Mouse (Mus musculus) midbrain, embryonic 11.5 days (tissue): ENCODE measurements around the gene Olfr611. TPM values are rescaled to one million over a fixed set of nuclear protein-coding genes. Genes with fewer than 3 reads are reported as not detected.
"Not testable (repeated sequence)": the region's sequence is repeated elsewhere in the genome, so short reads cannot be mapped to it uniquely, and the experiment has no call there.

Source experiments
- ATAC-seq: fragments of 200-750 bp; cut with Nextera tagmentation; 2 replicates; pipeline ENCODE4 v1.8.0; 2017; ENCODE audit warnings: moderate TSS enrichment, moderate library complexity; ENCODE audit not compliant: low FRiP score
- DNase-seq: peaks from one replicate; pipeline ENCODE4 v3.0.0; 2015; ENCODE audit warnings: low spot score; ENCODE audit errors: missing footprints
- H3K27ac ChIP-seq: fragments of 300-500 bp; sonication (generic); 2 replicates; pipeline ENCODE4 v1.5.1; 2014; ENCODE audit warnings: low read depth, low read length
- H3K27me3 ChIP-seq: fragments of 300-500 bp; sonication (generic); 2 replicates; pipeline ENCODE4 v1.6.1; 2014; ENCODE audit warnings: mild to moderate bottlenecking, low read length, moderate library complexity, mixed read lengths; ENCODE audit not compliant: control insufficient read depth, insufficient read depth
- H3K36me3 ChIP-seq: fragments of 300-500 bp; sonication (generic); 2 replicates; pipeline ENCODE4 v1.6.1; 2014; ENCODE audit warnings: mild to moderate bottlenecking, low read length, moderate library complexity, mixed read lengths; ENCODE audit not compliant: control insufficient read depth, insufficient read depth
- H3K4me1 ChIP-seq: fragments of 300-500 bp; sonication (generic); 2 replicates; pipeline ENCODE4 v1.6.1; 2014; ENCODE audit warnings: low read length; ENCODE audit not compliant: control insufficient read depth, insufficient read depth
- H3K4me2 ChIP-seq: fragments of 300-500 bp; sonication (generic); 2 replicates; pipeline ENCODE4 v1.6.1; 2014; ENCODE audit warnings: mild to moderate bottlenecking, moderate library complexity
- H3K4me3 ChIP-seq: fragments of 300-500 bp; sonication (generic); 2 replicates; pipeline ENCODE4 v1.5.1; 2014; ENCODE audit warnings: low read depth, low read length
- H3K9ac ChIP-seq: fragments of 300-500 bp; sonication (generic); 2 replicates; pipeline ENCODE4 v1.6.1; 2014; ENCODE audit warnings: low read length
- H3K9me3 ChIP-seq: fragments of 300-500 bp; sonication (generic); 2 replicates; pipeline ENCODE4 v1.6.1; 2016; ENCODE audit warnings: low read length; ENCODE audit not compliant: control insufficient read depth
- WGBS: fragments of 180-500 bp; shearing (Covaris S2); extraction: QIAGEN DNeasy Blood & Tissue Kit; methylation state at CpG from one replicate; pipeline ENCODE4 v1.1.7; 2014; 5-methylcytosine and 5-hydroxymethylcytosine counted together
- polyA plus RNA-seq: library from polyadenylated mRNA; unstranded; fragments of >200 nt; fragmentation: Nextera tagmentation; extraction: Ambion mirVana; gene quantifications from 2 replicates; pipeline ENCODE4 v1.2.1, GENCODE M21; 2014

The Olfr611 gene
- not detected in 2 replicates for polyA plus RNA-seq

DNA sequence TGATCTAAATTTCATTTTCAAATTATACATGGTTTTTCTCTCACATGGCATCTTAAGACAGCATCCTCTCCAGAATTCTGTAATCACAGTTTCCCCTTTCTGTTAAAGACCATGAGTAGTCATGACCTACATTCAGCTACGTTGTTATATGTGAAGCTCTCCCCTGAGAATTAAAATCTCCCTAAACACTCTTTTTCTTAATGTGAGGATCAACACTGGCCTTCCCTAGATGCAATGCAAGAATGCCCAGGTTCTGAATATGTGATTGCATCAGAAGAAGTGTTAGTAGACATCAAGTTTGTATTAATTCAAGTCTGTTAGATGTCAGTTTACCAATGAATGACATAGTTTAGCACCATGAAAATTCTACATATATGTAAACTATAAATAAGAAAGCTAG lies at the start of gene Olfr611:
Olfr611 (minus strand) TSS at position 101 of the 400 bp plus-strand sequence.
- H3K27ac ChIP-seq, H3K9ac ChIP-seq, H3K36me3 ChIP-seq, H3K4me2 ChIP-seq, H3K4me3 ChIP-seq, DNase-seq, H3K27me3 ChIP-seq, H3K4me1 ChIP-seq, H3K9me3 ChIP-seq, ATAC-seq: not testable (repeated sequence)
- WGBS, result 61% methylated on average over 1 of the region's 1 CpGs

DNA sequence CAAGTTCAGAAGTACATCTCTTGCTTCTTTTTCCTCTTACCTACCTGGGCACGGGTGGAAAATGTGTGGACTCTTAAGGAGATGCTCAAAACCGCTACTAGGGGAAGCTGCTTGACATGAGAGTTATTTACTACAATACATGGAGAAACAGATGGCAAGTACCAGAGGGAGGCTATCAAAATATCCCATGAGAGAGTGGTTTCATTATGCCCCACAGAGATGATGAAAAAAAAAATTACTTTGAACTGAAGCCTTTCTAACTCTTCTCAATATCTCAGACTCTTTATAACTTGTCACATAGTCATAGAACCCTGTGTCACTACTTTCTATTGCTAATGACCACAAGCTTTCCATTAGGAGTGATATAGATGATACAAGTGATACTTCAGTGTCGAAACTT lies 48.4 kb upstream of the Olfr611 start, which contains the start of gene Olfr616:
Olfr616 (minus strand) TSS at position 101 of the 400 bp plus-strand sequence.
- Histone ChIP-seq H3K4me1 (no peaks in the 10 kb centered on the region), H3K27me3 (no peaks in the 10 kb centered on the region), H3K4me2 (no peak within 1 kb of the TSS), H3K36me3 (no peaks in the 10 kb centered on the region), H3K9me3 (no peaks in the 10 kb centered on the region), H3K4me3 (no peak within 1 kb of the TSS), H3K9ac (no peak within 1 kb of the TSS), H3K27ac (no peak within 1 kb of the TSS)
- WGBS, result 85% methylated on average over 3 of the region's 3 CpGs
- no peak for DNase-seq
- no peak for ATAC-seq

DNA sequence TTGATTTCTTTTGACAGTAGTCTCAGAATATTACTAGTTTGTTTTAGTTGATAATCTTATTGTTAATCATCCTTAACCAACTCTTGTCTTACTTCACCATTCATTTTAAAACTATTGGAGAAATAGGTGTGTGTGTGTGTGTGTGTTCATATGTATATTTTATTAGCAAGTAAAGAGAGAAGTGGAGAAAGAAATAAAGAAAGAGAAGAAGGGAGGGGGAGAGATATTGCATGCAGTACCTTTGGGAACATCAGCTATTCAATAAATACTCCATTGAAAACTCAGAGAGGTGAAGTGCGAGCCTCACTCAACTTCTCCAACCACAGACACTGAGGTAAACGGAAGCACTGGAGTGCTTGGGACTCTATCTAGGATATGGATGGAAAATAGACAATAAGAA lies 35.1 kb upstream of the Olfr611 start, which contains the start of gene Olfr615:
Olfr615 (plus strand) TSS at position 301 of the 400 bp plus-strand sequence.
- Histone ChIP-seq H3K27me3 (no peaks in the 10 kb centered on the region), H3K4me3 (no peak within 1 kb of the TSS), H3K4me2 (no peak within 1 kb of the TSS), H3K4me1 (no peaks in the 10 kb centered on the region), H3K27ac (no peak within 1 kb of the TSS), H3K9me3 (no peaks in the 10 kb centered on the region), H3K36me3 (no peaks in the 10 kb centered on the region), H3K9ac (no peak within 1 kb of the TSS)
- 87% methylated on average over 2 of the region's 2 CpGs for WGBS
- DNase-seq, result no peak
- no peak for ATAC-seq

DNA sequence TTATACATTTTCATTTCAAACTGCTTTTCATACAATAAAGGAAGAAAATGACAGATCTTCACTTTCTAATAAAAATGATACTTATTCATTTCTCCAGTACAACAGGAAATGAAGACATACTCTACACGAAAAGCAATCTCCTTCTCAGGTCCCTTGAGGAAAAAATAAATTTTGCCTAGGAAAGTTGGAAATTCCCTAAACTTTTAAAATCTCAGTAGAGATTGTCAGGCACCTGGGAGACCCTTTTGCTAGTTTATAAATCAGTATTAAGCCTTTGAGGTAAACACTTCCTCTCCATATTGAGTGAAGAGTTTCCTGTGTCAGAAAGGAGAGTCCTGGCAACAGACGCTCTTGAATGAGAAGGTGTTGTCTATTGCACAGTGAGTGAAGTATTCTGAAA lies 27.1 kb upstream of the Olfr611 start, which contains the start of gene Olfr613:
Olfr613 (plus strand) TSS at position 301 of the 400 bp plus-strand sequence.
- no peak for DNase-seq
- H3K4me1 ChIP-seq, result no peaks in the 10 kb centered on the region
- no peaks in the 10 kb centered on the region for H3K27me3 ChIP-seq
- no peak within 1 kb of the TSS for H3K27ac ChIP-seq
- no peaks in the 10 kb centered on the region for H3K9me3 ChIP-seq
- H3K4me3 ChIP-seq, result no peak within 1 kb of the TSS
- ATAC-seq, result no peak
- no peak within 1 kb of the TSS for H3K9ac ChIP-seq
- no peaks in the 10 kb centered on the region for H3K36me3 ChIP-seq
- WGBS, result 84% methylated on average over 2 of the region's 2 CpGs
- no peak within 1 kb of the TSS for H3K4me2 ChIP-seq

DNA sequence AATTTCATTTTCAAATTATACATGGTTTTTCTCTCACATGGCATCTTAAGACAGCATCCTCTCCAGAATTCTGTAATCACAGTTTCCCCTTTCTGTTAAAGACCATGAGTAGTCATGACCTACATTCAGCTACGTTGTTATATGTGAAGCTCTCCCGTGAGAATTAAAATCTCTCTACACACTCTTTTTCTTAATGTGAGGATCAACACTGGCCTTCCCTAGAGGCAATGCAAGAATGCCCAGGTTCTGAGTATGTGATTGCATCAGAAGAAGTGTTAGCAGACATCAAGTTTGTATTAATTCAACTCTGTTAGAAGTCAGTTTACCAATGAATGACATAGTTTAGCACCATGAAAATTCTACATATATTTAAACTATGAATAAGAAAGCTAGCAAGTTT lies 22.0 kb upstream of the Olfr611 start, which contains the start of gene Olfr612:
Olfr612 (minus strand) TSS at position 101 of the 400 bp plus-strand sequence.
- H3K36me3 ChIP-seq, H3K9me3 ChIP-seq, H3K4me2 ChIP-seq, DNase-seq, H3K27ac ChIP-seq, H3K4me3 ChIP-seq, ATAC-seq, H3K9ac ChIP-seq, H3K4me1 ChIP-seq, H3K27me3 ChIP-seq: not testable (repeated sequence)
- WGBS, result 84% methylated on average over 2 of the region's 2 CpGs

DNA sequence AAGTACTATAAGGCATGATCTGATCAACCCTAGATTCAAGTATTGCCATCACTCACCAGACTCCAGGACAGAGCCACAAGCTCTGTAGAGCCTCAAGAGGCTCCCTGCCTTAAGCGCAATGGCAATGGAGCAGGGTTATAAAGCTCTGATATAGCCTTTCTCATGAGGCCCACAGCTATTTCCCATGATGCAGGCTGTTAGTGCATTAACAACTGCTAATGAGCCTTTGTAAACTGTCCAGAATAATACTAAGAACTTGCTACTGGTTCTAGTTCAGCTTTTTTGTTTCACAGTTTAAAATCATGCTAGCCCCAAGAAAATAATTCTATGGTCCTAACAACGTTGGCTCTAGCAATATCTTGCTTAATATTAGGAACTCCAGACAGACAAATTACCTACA lies 8.6 kb downstream of the Olfr611 start, which contains the start of gene Olfr610:
Olfr610 (minus strand) TSS at position 101 of the 400 bp plus-strand sequence.
- H3K27me3 ChIP-seq, result no peaks in the 10 kb centered on the region
- H3K4me3 ChIP-seq, result no peak within 1 kb of the TSS
- 90% methylated on average over 2 of the region's 2 CpGs for WGBS
- H3K9ac ChIP-seq, result no peak within 1 kb of the TSS
- H3K4me2 ChIP-seq, result no peak within 1 kb of the TSS
- H3K36me3 ChIP-seq, result no peaks in the 10 kb centered on the region
- no peak within 1 kb of the TSS for H3K27ac ChIP-seq
- ATAC-seq, result no peak
- no peaks in the 10 kb centered on the region for H3K9me3 ChIP-seq
- H3K4me1 ChIP-seq, result no peaks in the 10 kb centered on the region
- no peak for DNase-seq

DNA sequence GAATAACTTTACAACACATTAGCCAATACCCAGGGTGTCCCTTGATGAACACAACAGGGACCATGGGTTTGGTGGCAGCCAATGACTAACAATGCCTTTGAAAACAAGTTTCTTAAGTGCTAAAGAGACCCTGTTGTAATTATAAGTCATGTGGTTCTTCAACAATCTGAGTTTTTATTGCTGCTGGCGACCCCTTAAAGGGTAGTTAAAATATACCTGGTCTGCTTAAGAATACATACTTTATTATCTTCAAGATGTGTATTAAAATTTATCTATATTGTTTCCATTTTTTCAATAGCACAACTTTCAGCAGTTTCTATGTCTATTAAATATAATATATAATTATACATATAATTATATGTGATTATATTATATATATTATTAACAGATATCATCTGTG lies 22.7 kb downstream of the Olfr611 start, which contains the start of gene Olfr609:
Olfr609 (minus strand) TSS at position 101 of the 400 bp plus-strand sequence.
- H3K27me3 ChIP-seq, result no peaks in the 10 kb centered on the region
- no peaks in the 10 kb centered on the region for H3K36me3 ChIP-seq
- no peaks in the 10 kb centered on the region for H3K9me3 ChIP-seq
- H3K27ac ChIP-seq, result no peak within 1 kb of the TSS
- WGBS, result 58% methylated on average over 1 of the region's 1 CpGs
- H3K4me3 ChIP-seq, result no peak within 1 kb of the TSS
- no peak for ATAC-seq
- H3K4me2 ChIP-seq, result no peak within 1 kb of the TSS
- H3K4me1 ChIP-seq, result no peaks in the 10 kb centered on the region
- no peak within 1 kb of the TSS for H3K9ac ChIP-seq
- no peak for DNase-seq

DNA sequence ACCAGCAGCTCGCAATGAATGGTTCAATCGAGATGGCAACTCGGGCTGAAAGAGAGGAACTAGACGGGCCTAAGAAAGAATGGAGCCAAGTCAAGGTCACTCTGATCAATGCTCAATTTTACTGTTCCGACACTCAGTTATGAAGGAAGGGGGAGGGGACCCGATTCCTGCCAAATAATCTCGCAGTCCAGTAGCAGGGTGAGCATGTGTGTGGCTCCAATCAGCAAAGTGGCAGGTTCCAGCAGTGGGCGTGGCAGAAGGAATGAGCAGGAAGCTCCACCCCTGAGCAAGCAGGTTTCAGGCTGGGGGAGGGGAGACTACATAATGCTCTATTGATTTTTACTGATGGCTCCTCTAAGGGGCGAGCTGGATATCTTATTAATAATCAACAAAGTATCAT lies 43.5 kb downstream of the Olfr611 start:
- not testable (repeated sequence) for H3K36me3 ChIP-seq, H3K27ac ChIP-seq, H3K9me3 ChIP-seq, H3K27me3 ChIP-seq, H3K4me2 ChIP-seq, DNase-seq, H3K4me1 ChIP-seq, H3K9ac ChIP-seq, ATAC-seq, H3K4me3 ChIP-seq
- WGBS, result 94% methylated on average over 9 of the region's 9 CpGs

DNA sequence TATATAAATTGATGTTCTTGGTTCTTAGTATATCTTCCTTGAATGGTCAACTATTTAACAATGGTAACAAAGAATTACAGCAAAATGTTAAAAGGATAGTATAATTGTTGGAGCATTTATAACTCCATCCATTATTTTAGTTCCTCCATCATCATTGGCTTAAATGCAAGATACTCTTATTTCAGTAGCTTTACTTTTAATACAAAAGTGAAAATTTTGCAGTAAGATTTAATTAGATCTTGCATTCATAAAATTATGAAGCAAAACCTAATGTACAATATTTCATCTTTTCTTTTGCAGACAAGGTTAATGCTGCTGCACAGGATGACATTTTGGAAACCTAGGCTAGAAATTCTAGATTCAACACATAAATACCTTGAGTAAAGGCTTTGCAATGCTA lies 51.1 kb downstream of the Olfr611 start, which contains the start of gene Olfr608:
Olfr608 (plus strand) TSS at position 301 of the 400 bp plus-strand sequence.
- Histone ChIP-seq H3K9ac (no peak within 1 kb of the TSS), H3K4me1 (no peaks in the 10 kb centered on the region), H3K27me3 (no peaks in the 10 kb centered on the region), H3K4me3 (no peak within 1 kb of the TSS), H3K9me3 (no peaks in the 10 kb centered on the region), H3K4me2 (no peak within 1 kb of the TSS), H3K27ac (no peak within 1 kb of the TSS), H3K36me3 (no peaks in the 10 kb centered on the region)
- ATAC-seq (no peak), DNase-seq (no peak)
